Mouse (Mus musculus) E14TG2a.4 (cell line): Measurements from ENCODE around the gene Kcng4.

Source experiments
- CTCF ChIP-seq: conservative IDR thresholded peaks from 2 replicates; pipeline ENCODE4 v1.5.1; 2014; ENCODE audit warnings: low read length
- NANOG ChIP-seq: IDR thresholded peaks from 2 replicates; pipeline ENCODE4 v1.6.1; 2014; ENCODE audit warnings: borderline replicate concordance, low read length, mixed read lengths
- POU5F1 ChIP-seq: IDR thresholded peaks from 2 replicates; pipeline ENCODE4 v1.6.1; 2014; ENCODE audit warnings: low read length, borderline replicate concordance

GRCm38 (mm10) chr8:119679184-119679583, 43.7 kb upstream of the Kcng4 start:
- TF ChIP-seq CTCF (no peak), POU5F1 (no peak), NANOG (no peak)
